Mouse (Mus musculus): Measurements from ENCODE around the gene Lrrc29.

GRCm38 (mm10) chr8:105294776-105295175 is 31.3 kb downstream of the Lrrc29 start:
- no peak for TF ChIP-seq CTCF (IDR thresholded peaks at IDR 0.05; ENCODE audit: low read depth, low read length)
- no peak for TF ChIP-seq POLR2A (IDR thresholded peaks at IDR 0.05; ENCODE audit: extremely low read depth, insufficient read depth, low read length)

Data from liver, adult 2 months (tissue).